Mouse (Mus musculus): ENCODE data around the gene Itga7.

The Itga7 gene

DNA sequence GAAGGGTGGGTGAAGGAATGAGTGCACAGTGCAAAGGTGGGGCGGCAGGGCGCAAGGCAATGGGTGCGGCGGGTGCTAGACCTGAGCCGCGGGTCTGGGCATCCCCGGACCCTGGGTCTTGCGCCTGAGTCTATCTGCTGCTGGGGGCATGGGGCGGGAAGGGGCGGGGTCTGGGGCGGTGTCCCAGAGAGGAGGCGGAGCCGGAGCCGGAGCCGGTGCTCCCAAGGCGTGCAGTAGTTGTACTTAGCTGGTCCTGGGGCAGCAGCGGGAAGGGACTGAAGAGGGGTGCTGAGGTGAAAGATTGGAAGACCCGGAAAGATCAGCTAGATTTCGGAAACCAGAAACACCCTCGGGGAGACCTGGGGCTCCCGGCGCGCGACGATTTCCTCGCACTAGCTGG lies at the start of gene Itga7:
Itga7 (plus strand) TSS at position 245 of the 400 bp plus-strand sequence.
- peak; percentile 70 for DNase-seq

DNA sequence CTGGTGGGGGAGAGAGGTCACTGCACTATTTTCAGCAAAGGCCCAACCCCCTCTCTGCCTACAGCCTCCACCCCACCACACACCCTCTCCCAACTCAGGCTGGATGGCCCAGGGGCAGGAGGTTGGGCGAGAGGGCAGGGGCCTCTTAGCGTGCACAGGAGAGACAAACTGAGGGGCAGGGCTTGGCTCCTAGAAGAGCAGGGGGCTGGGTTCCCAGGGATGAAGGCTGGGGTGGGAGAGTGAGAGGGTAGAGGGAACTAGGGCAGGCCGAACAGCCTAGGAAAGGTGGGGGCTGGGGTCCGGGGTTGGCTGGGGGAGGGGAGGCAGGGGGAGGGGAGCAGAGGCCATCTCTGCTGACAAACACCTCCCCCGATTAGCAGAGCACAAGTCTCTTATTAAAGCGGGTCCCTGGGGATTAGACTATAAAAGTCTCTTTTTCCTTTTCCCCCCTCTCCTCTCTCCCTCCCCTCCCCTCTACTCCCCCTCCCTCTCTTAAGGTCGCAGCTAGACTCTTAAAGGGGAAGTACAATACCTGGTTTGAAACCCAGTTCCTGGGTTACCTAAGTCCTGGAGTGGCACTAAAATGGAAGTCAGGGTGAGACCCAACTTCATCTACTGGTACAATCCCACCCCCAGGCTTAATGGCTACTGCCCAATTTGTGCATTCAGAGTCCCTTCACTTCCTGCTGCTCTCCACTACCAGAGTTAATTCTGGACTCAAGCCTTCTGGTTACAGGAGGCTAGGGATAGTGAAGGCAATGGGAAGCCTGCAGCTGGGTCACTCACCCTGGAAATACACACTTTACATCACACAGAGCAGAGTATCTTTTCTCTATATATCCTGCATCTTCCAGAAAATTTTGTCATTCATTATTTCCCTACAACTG lies 44.4 kb upstream of the Itga7 start:
- peak; percentile 33 for DNase-seq

DNA sequence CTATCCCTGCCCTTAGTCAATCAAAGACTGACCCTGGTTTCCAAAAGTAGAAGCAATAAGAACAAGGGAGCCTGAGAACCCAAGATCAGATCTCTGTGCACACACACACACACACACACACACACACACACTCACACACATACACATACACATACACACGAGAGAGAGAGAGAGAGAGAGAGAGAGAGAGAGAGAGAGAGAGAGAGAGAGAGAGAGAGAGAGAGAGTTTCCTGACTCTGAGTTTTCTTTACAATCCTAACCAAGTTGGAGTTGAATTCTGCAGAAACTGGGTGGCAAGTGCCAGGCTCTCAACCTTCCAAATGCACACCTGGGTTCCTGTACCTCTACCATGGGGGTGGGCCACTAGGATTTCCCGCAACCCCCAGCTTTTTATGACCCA lies 43.8 kb upstream of the Itga7 start:
- no peak for DNase-seq

DNA sequence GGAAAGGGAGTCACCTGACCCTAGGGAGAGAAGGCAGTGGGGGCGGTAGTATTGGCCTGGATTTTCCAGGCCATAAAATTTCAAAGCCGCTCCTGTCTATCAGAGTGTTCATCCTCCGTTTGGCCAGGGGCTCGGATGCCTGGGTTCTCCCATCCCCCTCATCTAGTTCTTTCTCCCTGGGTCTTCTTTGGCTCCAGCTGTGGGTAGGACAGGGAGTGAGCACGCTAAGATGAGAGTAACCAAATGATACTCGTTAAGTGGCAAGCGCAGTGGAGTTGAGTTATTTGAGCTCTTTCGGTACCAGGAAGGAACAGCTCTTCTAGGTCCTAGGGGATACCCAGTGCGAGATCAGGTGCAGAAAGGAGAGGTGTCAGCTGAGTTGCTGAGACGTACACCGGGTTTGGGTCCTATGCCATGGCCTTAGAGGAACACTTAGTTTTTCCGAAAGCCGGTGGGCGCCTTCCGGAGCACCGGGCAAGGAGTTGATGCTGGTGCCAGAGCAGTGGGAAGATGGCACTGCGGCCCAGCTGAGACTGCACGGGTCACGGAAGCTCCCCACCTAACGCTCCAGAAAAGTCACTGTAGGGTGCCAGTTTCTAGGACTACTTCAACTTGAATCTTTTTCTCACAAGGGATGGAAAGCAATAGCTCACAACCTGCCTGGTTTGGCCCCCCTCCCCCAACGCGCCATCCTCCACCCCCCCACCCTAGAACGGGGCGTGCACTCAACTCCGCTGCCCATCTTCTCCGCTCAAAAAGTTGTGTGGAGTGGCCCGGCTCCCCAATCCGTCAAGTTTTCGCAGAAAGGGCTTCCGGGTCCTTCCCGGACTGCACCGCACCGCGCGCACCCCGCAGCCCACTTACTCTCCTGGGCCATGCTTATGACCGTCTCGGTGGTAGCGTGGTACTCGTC lies 43.0 kb upstream of the Itga7 start:
- DNase-seq = no peak

DNA sequence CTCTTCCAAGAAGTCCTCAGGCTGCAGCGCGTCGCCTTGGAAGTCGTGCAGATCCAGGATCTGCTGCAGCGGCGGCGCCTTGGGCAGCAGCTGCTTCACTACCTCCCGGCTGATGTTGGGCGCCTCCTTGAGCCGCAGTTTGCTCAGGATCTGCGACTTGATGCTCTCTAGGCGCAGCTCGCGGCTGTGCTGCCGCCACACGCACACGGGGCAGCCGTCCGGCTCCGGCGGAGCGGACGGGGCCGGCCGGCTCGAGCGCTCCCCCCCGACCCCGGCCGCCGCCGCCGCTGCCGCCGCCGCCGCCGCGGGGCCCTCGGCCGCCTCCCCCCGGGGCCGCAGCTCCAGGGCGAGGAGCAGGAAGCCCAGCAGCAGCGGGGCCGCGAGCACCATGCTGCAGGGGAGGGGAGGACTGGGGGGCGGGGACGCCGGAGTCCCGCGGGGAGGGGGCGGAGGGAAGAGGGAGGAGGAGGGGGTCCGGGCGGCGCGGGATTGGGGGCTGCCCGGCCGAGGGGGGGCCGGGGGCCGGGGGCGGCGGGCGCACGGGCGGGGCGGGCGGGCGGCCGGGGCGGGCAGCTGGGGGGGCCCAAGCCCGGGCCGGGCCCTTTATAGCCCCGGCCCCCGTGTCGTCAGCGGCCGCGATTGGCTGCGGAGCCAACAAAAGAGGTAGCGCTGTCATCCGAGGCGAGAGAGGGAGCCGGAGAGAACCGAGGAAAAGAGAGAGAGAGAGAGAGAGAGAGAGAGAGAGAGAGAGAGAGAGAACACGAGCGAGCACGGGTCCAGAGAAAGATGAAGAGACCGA lies 42.1 kb upstream of the Itga7 start, which contains the start of gene Gdf11:
Gdf11 (minus strand) TSS at position 423 of the 799 bp plus-strand sequence.
- peak; percentile 82 for DNase-seq

DNA sequence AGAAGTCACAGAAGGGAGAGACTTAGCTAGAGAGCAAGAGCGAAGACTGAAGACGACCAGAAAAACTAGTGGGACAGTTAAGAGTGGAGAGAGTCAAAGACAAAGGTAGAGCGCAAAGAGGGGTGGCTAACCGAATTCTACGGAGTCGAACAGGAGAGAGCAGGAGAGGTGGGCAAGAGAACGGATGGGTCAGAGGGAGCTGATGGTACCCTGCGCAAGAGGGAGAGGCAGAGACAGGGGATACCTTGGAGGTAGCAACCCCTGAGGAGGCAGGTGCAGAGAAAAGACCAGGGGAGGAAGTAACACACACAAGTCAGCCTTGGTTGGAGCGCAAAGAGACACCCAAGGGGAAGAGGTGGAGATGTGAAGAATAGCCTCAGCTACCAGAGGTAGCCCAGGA lies 41.4 kb upstream of the Itga7 start:
- no peak for DNase-seq

DNA sequence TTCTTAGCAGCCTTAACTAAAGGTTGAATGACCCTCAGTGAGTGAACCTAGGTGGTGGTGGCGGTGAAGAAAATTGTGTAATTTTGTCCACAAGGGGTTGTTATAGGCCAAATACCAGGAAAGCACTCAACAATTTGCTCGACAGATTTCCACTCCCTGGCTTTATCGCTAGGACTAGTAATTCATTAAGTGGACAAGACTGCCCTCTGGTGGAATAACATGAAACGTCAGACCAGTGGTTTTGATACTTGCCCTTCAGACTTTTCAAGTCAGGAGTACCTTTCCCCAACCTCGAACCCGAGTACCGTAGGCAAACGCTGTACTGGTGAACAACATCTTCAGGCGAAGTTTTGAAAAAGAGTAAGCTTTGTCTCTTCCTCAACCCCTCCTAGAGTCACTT lies 38.2 kb upstream of the Itga7 start:
- peak; percentile 85 for DNase-seq

DNA sequence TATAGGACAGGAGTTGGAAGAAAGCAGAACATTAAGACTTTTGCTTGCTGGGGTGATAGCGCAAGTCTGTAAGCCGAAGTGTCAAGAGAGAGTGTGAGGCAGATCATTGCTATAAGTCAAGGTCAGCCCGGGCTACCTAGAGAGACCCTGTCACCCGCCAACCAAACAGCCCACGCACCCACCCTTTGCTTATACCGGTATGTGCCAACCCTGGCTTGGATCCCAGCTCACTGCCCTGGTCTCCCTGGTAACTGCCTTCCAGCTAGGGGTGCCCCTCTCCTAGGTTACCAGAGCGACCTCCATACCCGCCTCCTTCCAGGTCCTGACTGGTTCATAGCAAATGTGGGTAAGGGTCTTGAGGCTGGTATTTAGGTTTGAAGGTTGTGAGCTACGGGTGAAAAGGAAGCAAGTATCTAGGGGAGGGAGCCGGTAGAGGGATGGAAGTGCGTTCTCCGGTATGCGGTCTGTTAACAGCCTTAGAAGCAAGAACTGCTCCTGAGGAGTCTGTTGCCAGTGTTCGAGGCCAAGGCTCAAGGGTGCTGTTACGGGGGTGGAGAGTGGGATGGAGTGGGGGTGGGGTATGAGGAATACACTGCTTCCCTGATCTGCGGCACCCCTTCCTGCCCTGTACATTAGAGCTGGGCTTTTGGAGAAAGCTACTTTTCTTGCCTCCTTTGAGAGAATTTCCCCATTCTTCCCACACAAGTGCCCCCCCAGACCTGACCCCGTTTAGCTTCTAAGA lies 37.5 kb upstream of the Itga7 start:
- peak; percentile 74 for DNase-seq

DNA sequence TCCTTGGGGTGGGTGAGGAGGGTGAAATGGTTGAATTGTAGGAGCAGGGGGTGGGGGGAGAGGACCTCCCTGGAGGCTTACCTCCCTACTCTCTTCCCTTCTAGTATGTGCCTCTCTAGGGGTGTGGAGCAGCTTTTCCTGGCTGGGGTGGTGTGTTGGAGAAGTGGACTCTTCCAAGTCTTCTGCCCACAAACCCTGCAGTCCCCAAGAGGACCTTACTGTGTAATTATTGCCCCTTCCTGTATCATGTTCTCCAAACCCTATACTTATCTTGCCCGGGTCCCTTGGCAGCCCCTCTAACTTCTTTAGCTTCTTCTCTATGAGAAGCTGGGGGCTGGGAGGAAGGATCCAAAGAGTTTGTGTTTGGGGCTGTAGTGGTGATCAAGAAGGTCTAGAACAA lies 36.8 kb upstream of the Itga7 start:
- no peak for DNase-seq

DNA sequence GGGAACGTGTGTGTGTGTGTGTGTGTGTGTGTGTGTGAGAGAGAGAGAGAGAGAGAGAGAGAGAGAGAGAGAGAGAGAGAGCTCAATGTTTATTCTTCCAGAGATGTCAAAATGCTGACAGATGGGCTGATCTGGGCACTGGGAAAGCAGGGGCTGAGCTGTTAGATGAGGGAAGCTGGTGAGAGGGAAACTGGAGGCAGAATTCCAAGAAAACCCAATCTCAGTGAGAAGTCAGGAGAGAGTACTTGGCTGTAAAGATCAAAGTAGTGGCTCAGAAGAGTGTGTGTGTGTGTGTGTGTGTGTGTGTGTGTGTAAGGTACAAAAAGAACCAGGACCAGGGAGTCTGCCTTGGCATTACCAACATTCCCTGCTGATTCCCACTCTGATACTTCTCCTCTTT lies 36.1 kb upstream of the Itga7 start:
- DNase-seq = no peak

DNA sequence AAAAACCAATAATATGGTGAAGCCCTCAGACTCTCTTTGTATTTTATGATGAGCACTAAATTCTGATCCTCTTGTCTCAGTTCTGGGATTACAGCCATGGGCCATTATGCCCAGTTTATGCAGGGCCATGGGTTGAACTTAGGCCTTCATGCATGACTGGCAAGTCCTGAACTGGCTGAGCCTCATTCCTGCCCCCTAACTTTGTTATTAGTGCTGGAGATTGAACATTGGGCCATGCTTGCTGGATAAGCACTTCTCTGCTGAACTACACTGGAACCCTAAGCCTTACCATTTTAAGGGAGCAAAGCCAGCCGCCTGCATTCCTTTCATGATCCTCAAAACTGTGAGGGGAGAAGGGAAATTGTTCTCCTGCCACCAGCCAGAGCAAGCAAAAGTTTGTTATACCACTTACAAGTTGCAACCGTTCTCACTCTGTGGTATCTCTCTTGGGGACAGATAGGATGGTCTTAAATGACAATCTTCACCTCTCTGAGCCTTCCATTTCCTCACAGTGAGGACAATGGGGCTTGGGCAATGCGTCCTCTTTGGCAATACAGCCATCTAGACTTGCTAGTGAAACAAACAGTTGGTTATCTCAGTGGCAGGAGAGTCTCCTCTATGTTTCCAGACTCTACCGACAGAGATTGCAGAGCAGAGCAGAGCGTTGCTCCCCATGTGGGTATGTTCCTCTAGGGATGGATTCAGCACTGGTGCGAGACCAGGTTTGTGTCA lies 33.7 kb upstream of the Itga7 start:
- DNase-seq = peak; percentile 57

DNA sequence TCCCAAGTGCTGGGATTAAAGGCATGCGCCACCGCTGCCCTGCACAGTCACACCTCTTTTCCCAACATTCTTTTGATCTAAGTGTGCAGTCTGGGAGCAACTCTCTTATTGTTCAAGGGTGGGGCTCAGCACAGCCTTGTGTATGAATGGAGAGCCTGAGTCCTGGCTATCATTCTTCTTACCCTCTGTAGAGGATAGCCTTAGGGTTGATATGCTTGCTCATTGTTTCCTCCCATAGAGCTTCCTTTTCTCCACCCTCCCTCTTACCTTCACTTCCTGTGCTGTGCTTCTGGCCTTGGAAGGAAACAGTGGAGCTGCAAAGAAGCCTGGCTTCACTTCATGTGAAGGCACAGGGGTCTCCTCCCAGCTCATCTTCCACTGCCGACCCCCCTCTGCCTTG lies 32.9 kb upstream of the Itga7 start, which contains the start of gene Cd63:
Cd63 (plus strand) TSS at position 292 of the 400 bp plus-strand sequence.
- no peak for DNase-seq

DNA sequence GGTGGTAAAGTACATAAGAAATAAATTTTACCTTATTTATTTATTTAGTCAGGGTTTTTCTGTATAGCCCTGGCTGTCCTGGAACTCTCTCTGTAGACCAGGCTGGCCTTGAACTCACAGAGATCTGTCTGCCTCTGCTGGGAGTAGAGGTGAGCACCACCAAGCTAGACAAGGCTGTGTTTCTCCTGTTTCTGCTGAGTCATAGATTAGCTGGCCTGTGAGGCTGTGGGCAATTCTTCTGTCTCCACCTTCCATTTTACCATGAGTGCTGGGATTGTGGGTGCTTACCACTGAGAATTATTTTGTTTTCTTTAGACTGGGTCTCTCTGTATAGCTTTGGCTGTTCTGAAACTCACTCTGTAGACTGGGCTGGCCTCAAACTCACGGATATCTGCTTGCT lies 32.2 kb upstream of the Itga7 start:
- DNase-seq = no peak

DNA sequence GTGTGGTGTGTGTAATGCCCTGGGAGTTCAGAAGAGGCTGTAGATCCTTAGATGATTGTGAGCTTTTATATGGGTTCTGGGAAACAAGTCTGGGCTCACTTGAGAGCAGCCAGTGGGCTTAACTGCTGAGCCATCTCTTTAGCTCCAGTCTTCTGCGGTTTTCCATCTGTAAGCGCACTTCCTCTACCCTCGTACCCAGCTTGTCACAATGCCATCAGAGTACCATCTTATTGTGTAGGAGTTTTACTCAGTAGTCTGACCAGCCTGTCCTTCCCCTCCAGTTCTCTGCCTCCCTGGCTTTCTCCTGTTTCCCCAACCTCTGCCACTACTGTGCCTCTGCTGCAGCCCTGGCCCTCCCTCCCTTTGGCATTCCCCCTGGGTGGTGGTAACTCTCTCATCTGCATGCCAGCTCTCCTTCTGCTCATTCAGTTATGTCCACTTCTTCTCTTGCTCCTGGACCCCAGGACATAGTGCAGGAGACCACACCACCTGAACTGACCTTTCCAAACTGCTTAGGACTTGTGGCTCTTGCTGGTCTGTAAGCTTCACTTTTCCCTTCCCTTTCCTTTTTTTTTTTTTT lies 31.1 kb upstream of the Itga7 start:
- DNase-seq = peak; percentile 67

DNA sequence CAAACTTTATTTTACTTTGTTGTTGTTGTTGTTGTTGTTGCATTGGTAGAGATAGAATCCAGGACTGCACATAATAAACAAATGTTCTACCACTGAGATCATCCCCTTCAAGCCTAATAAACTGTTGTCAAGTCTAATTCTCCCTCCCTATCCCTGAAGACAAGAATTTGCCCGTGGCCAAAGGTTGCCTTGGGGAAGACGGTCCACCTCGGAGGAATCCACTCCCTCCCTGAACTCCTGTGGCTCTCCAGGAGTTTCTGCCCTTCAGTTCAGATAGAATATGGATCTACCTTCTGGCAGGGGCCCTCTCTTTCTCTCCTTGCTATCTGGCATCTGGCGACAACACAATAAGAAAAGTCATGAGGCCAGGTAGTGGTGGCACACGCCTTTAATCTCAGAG lies 28.8 kb upstream of the Itga7 start:
- DNase-seq = peak; percentile 40

DNA sequence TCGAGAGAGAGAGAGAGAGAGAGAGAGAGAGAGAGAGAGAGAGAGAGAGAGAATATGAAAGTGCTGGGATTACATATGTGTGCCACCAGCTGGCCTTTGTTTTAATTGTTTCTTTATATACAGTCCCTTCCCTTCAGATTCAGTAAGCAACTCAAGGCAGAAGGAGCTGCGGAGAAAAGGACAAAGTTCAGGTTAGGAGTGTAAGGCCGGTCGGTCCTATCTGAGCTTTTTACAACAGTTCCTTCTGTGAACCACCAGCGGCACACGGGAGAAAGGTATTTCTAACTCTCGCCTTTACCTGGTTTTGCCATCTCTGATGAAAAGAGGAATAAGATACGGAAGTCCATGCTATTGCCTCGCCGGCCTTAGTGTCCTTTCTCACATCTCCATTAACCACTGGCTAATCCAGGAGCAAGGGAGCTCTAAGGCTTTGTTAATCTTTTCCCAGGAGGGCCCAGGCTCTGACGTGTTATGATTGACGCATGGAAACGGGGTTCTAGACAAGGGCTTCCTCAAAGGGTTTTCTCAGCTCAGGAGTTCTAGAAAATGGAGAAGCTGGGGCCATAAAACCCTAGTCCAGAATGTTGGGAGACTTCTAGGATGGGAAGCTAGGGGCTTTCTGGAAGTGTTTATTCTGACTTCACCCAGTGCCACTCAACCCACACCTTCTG lies 24.7 kb upstream of the Itga7 start:
- peak; percentile 58 for DNase-seq

DNA sequence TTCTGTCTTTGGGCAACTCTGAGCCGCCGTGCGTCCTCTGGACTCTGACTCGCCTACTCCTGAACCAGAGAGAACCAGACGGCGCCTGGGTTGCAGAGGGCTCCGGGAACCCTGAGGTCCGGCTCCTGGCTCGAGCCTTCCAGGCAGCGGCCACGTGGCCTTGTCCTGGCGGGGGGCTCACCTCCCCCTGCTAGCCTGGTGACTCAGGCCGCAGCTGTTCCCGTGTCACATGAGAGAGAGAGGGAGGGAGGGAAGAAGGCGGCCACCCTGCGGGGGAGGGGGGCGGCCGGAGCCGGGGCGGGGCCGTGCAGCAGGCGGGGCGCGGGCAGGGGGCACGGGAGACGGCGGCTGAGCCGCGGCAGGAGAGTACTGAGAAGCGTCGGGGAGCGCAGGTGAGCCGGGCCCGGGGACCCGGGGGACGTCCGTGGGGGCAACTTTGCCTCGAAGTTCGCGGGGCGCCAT lies 24.0 kb upstream of the Itga7 start:
- DNase-seq = peak; percentile 95

DNA sequence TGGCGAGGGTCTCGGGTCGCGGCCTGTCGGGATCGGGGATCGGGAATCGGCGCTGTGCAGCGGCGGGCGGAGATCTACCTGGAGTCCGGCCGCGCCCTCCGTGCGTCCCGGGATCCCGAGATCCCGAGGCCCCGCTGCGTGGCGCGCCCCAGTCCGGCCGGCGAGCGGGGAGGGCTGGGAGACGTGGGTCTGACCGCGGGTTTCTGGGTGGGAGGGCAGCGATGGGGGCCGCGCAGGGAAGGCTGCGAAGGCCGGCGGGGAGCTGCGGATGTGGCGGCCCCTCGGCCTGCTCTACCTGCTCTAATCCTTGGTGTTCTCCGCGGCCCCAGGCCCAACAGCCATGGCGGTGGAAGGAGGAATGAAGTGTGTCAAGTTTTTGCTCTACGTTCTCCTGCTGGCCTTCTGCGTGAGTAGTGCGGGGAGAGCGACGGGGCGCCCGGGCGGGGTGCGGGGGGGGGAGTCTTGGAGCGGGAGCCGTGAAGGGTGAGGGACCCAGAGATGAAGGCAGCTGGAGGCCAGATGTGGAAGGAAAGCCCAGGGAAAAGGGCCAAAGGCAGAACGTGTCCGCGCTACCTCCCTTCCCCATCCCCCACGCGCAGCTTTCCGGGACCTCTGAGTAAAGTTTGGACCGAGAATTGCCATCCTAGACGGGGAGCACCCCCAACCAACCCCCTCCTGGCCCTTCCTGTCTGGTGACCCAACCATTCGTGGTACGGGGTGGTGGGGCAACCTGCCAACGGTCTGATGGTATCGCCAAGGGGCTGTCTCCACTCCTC lies 23.4 kb upstream of the Itga7 start:
- DNase-seq = peak; percentile 80

DNA sequence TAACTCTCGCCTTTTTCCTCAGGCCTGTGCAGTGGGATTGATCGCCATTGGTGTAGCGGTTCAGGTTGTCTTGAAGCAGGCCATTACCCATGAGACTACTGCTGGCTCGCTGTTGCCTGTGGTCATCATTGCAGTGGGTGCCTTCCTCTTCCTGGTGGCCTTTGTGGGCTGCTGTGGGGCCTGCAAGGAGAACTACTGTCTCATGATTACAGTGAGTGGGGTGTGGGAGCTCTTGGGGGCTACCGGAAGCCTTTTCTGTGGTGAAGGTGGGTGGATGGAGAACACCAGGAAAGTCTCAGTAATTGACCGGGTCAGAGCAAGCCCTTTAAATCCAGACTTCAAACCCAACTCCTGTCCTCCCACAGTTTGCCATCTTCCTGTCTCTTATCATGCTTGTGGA lies 22.2 kb upstream of the Itga7 start:
- no peak for DNase-seq
